ENCODE assay signal across 8 mouse cellular contexts in genomic region chr5:151189789-151190378, GRCm38 (mm10). TPM values are rescaled to one million over a fixed set of nuclear protein-coding genes. Genes with fewer than 3 reads are reported as not detected.
DNase-seq lines count a peak whose midpoint lies in the region; ATAC-seq and TF ChIP-seq lines count a peak whose summit lies in the region.

No protein-coding gene starts in this region.

- ATAC-seq in CD4-positive, CD25-positive, alpha-beta regulatory T cell, adult 4 months = no peak
- ATAC-seq in intestine, postnatal 0 days = peak; percentile 96
- ATAC-seq in limb, embryonic 14.5 days (ENCODE audit: low FRiP score, low read depth) = peak; percentile 96
- ATAC-seq in midbrain, embryonic 13.5 days = peak; percentile 92
- ATAC-seq in stomach, postnatal 0 days (ENCODE audit: low FRiP score, low TSS enrichment) = peak; percentile 95

- no peak for TF ChIP-seq POLR2A in limb, embryonic 14.5 days (IDR thresholded peaks at IDR 0.05; ENCODE audit: borderline replicate concordance, extremely low read depth, insufficient read depth, insufficient read length)

- no peaks in the 10 kb centered on the region for H3K9me3 ChIP-seq in intestine, postnatal 0 days (ENCODE audit: control insufficient read depth)
- H3K9me3 ChIP-seq in limb, embryonic 14.5 days (ENCODE audit: control insufficient read depth, low read length) = no peaks in the 10 kb centered on the region
- no peaks in the 10 kb centered on the region for H3K9me3 ChIP-seq in midbrain, embryonic 13.5 days
- H3K9me3 ChIP-seq in stomach, postnatal 0 days (ENCODE audit: control insufficient read depth, low read length) = no peaks in the 10 kb centered on the region

- no peaks in the 10 kb centered on the region for H3K27me3 ChIP-seq in intestine, postnatal 0 days (replicated peaks; ENCODE audit: control insufficient read depth, insufficient read depth, low read length)
- H3K27me3 ChIP-seq in limb, embryonic 14.5 days (ENCODE audit: control insufficient read depth, insufficient read depth, low read length) = no peaks in the 10 kb centered on the region
- peaks cover 10% of the 10 kb centered on the region; the same call in 1 of the 2 replicates for H3K27me3 ChIP-seq in midbrain, embryonic 13.5 days
- no peaks in the 10 kb centered on the region for H3K27me3 ChIP-seq in stomach, postnatal 0 days (ENCODE audit: control insufficient read depth, insufficient read depth, low read length)

- H3K9ac ChIP-seq in intestine, postnatal 0 days (ENCODE audit: low read depth, low read length) = peak overlapping the region; percentile 55
- H3K9ac ChIP-seq in limb, embryonic 14.5 days (ENCODE audit: low read depth, low read length, severe bottlenecking) = peak overlapping the region; percentile 65
- peak overlapping the region; percentile 63 for H3K9ac ChIP-seq in midbrain, embryonic 13.5 days (replicated peaks)
- peak overlapping the region; percentile 78 for H3K9ac ChIP-seq in stomach, postnatal 0 days (ENCODE audit: low read length)

- peak overlapping the region; percentile 76 for H3K4me3 ChIP-seq in intestine, postnatal 0 days (ENCODE audit: low read depth, low read length)
- peak overlapping the region; percentile 59 for H3K4me3 ChIP-seq in limb, embryonic 14.5 days (replicated peaks; ENCODE audit: low read length)
- peak overlapping the region; percentile 55 for H3K4me3 ChIP-seq in midbrain, embryonic 13.5 days (replicated peaks)
- H3K4me3 ChIP-seq in stomach, postnatal 0 days (ENCODE audit: low read depth, low read length) = peak overlapping the region; percentile 62

- WGBS in intestine, postnatal 0 days = under 1% methylated on average over 27 of the region's 27 CpGs
- WGBS in limb, embryonic 14.5 days = 2% methylated on average over 27 of the region's 27 CpGs
- WGBS in midbrain, embryonic 13.5 days = 3% methylated on average over 27 of the region's 27 CpGs
- WGBS in stomach, postnatal 0 days = 2% methylated on average over 27 of the region's 27 CpGs

- no peaks in the 10 kb centered on the region for H3K36me3 ChIP-seq in intestine, postnatal 0 days (ENCODE audit: control insufficient read depth, insufficient read depth)
- no peaks in the 10 kb centered on the region for H3K36me3 ChIP-seq in limb, embryonic 14.5 days (ENCODE audit: control insufficient read depth, insufficient read depth, low read length)
- no peaks in the 10 kb centered on the region for H3K36me3 ChIP-seq in midbrain, embryonic 13.5 days
- H3K36me3 ChIP-seq in stomach, postnatal 0 days (ENCODE audit: control insufficient read depth, insufficient read depth, low read length) = no peaks in the 10 kb centered on the region

- peak overlapping the region; percentile 93 for H3K4me2 ChIP-seq in intestine, postnatal 0 days (replicated peaks; ENCODE audit: low read depth)
- peak overlapping the region; percentile 68 for H3K4me2 ChIP-seq in limb, embryonic 14.5 days (replicated peaks; ENCODE audit: low read depth, low read length, severe bottlenecking)
- H3K4me2 ChIP-seq in midbrain, embryonic 13.5 days (replicated peaks) = peak overlapping the region; percentile 86
- peak overlapping the region; percentile 79 for H3K4me2 ChIP-seq in stomach, postnatal 0 days (replicated peaks; ENCODE audit: low read depth)

- TF ChIP-seq CTCF in intestine, postnatal 0 days (IDR thresholded peaks at IDR 0.05; ENCODE audit: low read depth) = no peak
- TF ChIP-seq CTCF in stomach, postnatal 0 days (IDR thresholded peaks at IDR 0.05; ENCODE audit: low read depth) = 0 out of 2 replicates have a peak, but pooled peaks have one; percentile 1

- TF ChIP-seq EP300 in stomach, postnatal 0 days (optimal IDR thresholded peaks at IDR 0.05) = no peak

- H3K4me1 ChIP-seq in intestine, postnatal 0 days (replicated peaks; ENCODE audit: control insufficient read depth, insufficient read depth, low read length) = 0 out of 2 replicates have a peak, but pooled peaks cover 6% of the 10 kb centered on the region
- peaks cover 5% of the 10 kb centered on the region; the same call in 1 of the 2 replicates for H3K4me1 ChIP-seq in limb, embryonic 14.5 days (ENCODE audit: control insufficient read depth, insufficient read depth, low read length)
- peaks cover 10% of the 10 kb centered on the region; the same call in 1 of the 2 replicates for H3K4me1 ChIP-seq in midbrain, embryonic 13.5 days (replicated peaks)
- no peaks in the 10 kb centered on the region for H3K4me1 ChIP-seq in stomach, postnatal 0 days (replicated peaks; ENCODE audit: control insufficient read depth, insufficient read depth)

- peak overlapping the region; percentile 15; the same call in 1 of the 2 replicates for H3K27ac ChIP-seq in intestine, postnatal 0 days (ENCODE audit: low read depth, low read length)
- 0 out of 2 replicates have a peak overlapping the region, but pooled peaks have one; percentile 28 for H3K27ac ChIP-seq in limb, embryonic 14.5 days (replicated peaks; ENCODE audit: low read depth, low read length)
- H3K27ac ChIP-seq in midbrain, embryonic 13.5 days = no peak overlapping the region
- H3K27ac ChIP-seq in stomach, postnatal 0 days (replicated peaks) = peak overlapping the region; percentile 80

- peak; percentile 24 for DNase-seq in CD4-positive, CD25-positive, alpha-beta regulatory T cell, adult 2 months (ENCODE audit: low read depth, low spot score)
- DNase-seq in embryo, embryonic 9.5 days (ENCODE audit: extremely low spot score) = peak; percentile 78
- peak; percentile 85 to 91 for DNase-seq in heart, adult 18-20 months
- DNase-seq in limb, embryonic 14.5 days (ENCODE audit: low spot score) = peak; percentile 88
- DNase-seq in stomach, postnatal 0 days (ENCODE audit: low spot score) = peak; percentile 87

RNA-seq across cellular contexts. Expression of gene Stard13, which starts 43.8 kb away (rescaled TPM):
- not detected for polyA plus RNA-seq in CD4-positive, CD25-positive, alpha-beta regulatory T cell, adult 4 months (2017; shearing (Covaris generic))
- 10 to 100 TPM; 27.0 to 32.0 TPM for total RNA-seq in heart, adult 18-20 months (2021)
- 3.7 and 5.1 TPM in 2 replicates for polyA plus RNA-seq in intestine, postnatal 0 days (2015; fragmentation: Nextera tagmentation; extraction: Ambion mirVana)
- polyA plus RNA-seq in limb, embryonic 14.5 days (2012; rRNA removed) = 15.4 and 17.5 TPM in 2 replicates
- polyA plus RNA-seq in limb, embryonic 14.5 days (2014; fragmentation: Nextera tagmentation; extraction: Ambion mirVana) = 9.0 and 10.6 TPM in 2 replicates
- polyA plus RNA-seq in midbrain, embryonic 13.5 days (2015; fragmentation: Nextera tagmentation; extraction: Ambion mirVana) = 3.0 and 3.9 TPM in 2 replicates
- 4.9 and 6.1 TPM in 2 replicates for polyA plus RNA-seq in stomach, postnatal 0 days (2015; fragmentation: Nextera tagmentation; extraction: Ambion mirVana)

Comparison
In these comparisons a context has a peak if more than half of its experiments do, and no peak if none do; other contexts are left out.
1. DNase-seq: peak in every context shown above with its lines; median percentile 88 in heart, adult 18-20 months; 88 in limb, embryonic 14.5 days; 87 in stomach, postnatal 0 days; 78 in embryo, embryonic 9.5 days; 24 in CD4-positive, CD25-positive, alpha-beta regulatory T cell, adult 2 months.